Mouse (Mus musculus): ENCODE data around the gene Tyrp1. TPM values are rescaled to one million over a fixed set of nuclear protein-coding genes. Genes with fewer than 3 reads are reported as not detected.

The Tyrp1 gene
- polyA plus RNA-seq, 1 experiment from 2014 or later: not detected

DNA sequence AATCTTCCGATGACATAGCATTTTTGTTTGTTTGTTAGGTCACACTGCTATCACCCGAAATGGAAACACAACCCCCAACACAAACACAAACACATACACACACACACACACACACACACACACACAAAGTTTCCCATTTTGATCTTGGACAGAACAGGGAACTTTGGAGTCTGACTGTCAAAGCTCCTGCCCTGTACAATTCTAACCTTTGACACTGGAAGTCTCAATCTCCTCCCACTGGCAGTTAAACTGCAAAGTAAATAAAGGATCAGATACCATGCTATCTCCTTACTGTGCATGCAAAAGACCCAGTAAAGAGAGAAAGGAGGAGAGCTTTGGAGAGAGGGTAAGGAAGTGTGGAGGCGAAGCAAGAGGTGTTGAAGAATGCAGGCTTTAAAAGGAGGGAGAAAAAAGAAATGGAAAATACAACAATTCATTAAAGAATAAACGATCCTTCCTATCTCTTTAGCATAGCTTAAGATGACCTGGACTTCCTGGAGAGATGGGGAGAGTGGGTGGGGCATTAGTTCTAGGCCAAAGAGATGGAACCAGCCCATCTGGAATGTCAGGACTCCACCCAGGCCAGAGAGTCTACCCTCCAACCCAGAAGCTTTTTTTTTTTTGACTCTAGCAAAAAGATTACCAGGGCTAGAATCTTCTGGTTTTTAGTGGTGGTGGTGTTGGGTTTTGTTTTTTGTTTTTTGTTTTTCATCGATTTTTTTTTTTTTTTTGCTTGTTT lies 40.4 kb downstream of the Tyrp1 start:
- H3K4me3 ChIP-seq (ENCODE audit: low read depth, low read length): no peak overlapping the region
- ATAC-seq (ENCODE audit: low FRiP score): no peak
- no peaks in the 10 kb centered on the region for H3K36me3 ChIP-seq (ENCODE audit: control insufficient read depth, insufficient read depth, low read length)
- 54% methylated on average over 5 of the region's 5 CpGs for WGBS
- no peak overlapping the region for H3K27ac ChIP-seq (ENCODE audit: low read depth, low read length)
- no peak for DNase-seq (ENCODE audit: low spot score)
- H3K4me2 ChIP-seq (replicated peaks; ENCODE audit: low read depth, low read length): no peak overlapping the region
- no peak overlapping the region for H3K9ac ChIP-seq (ENCODE audit: low read depth, low read length)
- no peaks in the 10 kb centered on the region for H3K4me1 ChIP-seq (replicated peaks; ENCODE audit: control insufficient read depth, insufficient read depth, low read length)
- no peaks in the 10 kb centered on the region for H3K27me3 ChIP-seq (ENCODE audit: control insufficient read depth, insufficient read depth, low read length)
- H3K9me3 ChIP-seq (ENCODE audit: control insufficient read depth, low read length): no peaks in the 10 kb centered on the region

DNA sequence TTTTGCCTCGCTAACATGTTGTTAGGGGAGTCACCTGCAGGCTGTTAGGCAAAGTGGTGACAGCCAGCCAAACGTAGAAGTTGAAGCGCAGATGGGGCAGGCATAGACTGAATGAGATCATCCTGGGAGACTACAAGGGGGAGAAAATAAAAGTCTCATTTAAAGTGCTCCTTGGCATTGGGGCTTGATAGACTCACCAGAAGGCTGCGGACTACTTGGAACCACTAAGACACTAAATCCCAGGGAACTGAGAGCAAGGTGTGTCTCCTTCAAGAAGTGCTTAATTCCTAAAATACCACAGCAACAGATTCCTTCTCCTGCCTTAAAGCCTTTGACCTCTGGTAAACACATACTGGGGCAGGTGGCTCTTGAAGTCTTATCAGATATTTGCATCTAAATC lies 41.1 kb downstream of the Tyrp1 start:
- H3K9ac ChIP-seq (ENCODE audit: low read depth, low read length): no peak overlapping the region
- DNase-seq (ENCODE audit: low spot score) (no peak), ATAC-seq (ENCODE audit: low FRiP score) (no peak)
- H3K9me3 ChIP-seq (ENCODE audit: control insufficient read depth, low read length): no peaks in the 10 kb centered on the region
- no peaks in the 10 kb centered on the region for H3K4me1 ChIP-seq (replicated peaks; ENCODE audit: control insufficient read depth, insufficient read depth, low read length)
- H3K36me3 ChIP-seq (ENCODE audit: control insufficient read depth, insufficient read depth, low read length): no peaks in the 10 kb centered on the region
- H3K4me3 ChIP-seq (ENCODE audit: low read depth, low read length): no peak overlapping the region
- no peak overlapping the region for H3K4me2 ChIP-seq (replicated peaks; ENCODE audit: low read depth, low read length)
- no peak overlapping the region for H3K27ac ChIP-seq (ENCODE audit: low read depth, low read length)
- no peaks in the 10 kb centered on the region for H3K27me3 ChIP-seq (ENCODE audit: control insufficient read depth, insufficient read depth, low read length)
- 67% methylated on average over 4 of the region's 4 CpGs for WGBS

DNA sequence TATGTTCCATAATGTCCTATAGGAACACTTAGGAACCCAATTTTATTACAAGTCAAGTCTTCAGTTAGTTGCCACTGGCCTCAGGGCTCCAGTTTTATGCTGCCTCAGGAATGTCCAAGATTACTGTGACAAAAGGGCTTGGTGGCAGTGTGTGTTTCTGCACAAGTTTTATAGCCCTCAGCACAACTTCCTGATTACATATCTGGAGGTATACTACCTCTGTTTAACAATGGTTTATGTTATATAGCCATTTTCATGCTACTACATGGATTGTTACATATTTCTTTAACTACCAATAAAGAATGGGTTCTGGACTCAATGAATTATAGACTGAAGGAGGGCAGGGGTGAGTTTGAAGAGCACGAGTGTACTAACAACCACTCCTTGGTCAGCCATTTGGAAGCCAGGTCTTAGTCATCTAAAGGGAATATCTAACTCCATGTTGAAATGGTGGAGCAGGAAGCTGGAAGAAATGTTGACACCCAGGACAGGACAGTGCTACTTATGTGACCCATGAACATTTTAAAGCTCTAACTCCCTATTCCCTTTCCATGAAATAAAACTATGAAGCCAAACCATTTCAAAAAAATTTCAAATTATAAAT lies 48.2 kb downstream of the Tyrp1 start:
- H3K36me3 ChIP-seq (ENCODE audit: control insufficient read depth, insufficient read depth, low read length): no peaks in the 10 kb centered on the region
- H3K9ac ChIP-seq (ENCODE audit: low read depth, low read length): no peak overlapping the region
- H3K4me1 ChIP-seq (replicated peaks; ENCODE audit: control insufficient read depth, insufficient read depth, low read length): no peaks in the 10 kb centered on the region
- ATAC-seq (ENCODE audit: low FRiP score) (no peak), DNase-seq (ENCODE audit: low spot score) (no peak)
- H3K4me3 ChIP-seq (ENCODE audit: low read depth, low read length): no peak overlapping the region
- no peaks in the 10 kb centered on the region for H3K27me3 ChIP-seq (ENCODE audit: control insufficient read depth, insufficient read depth, low read length)
- no peaks in the 10 kb centered on the region for H3K9me3 ChIP-seq (ENCODE audit: control insufficient read depth, low read length)
- no peak overlapping the region for H3K4me2 ChIP-seq (replicated peaks; ENCODE audit: low read depth, low read length)
- WGBS: 93% methylated on average over 1 of the region's 1 CpGs
- H3K27ac ChIP-seq (ENCODE audit: low read depth, low read length): no peak overlapping the region

DNA sequence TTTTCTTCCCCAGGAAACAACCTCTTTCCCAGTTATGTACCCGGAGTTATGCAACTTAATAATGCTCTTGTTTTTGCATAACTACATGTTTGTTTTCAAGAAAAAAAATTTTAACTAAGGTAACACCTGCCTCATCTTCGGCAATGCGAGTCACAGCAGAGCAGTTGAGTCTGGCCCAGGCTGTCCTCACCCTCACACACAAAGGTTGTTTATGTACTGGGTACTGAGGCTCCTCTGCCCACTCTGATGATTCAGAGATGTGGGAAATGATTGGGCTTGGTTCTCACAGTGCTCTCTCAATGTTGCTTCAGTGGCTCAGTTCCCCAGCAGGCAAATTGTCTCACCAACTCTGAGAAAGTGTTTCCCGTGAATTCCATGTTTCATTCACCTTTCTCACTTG lies 52.7 kb downstream of the Tyrp1 start:
- DNase-seq (ENCODE audit: low spot score) (no peak), ATAC-seq (ENCODE audit: low FRiP score) (no peak)
- no peaks in the 10 kb centered on the region for H3K9me3 ChIP-seq (ENCODE audit: control insufficient read depth, low read length)
- H3K9ac ChIP-seq (ENCODE audit: low read depth, low read length): no peak overlapping the region
- no peak overlapping the region for H3K27ac ChIP-seq (ENCODE audit: low read depth, low read length)
- H3K4me3 ChIP-seq (ENCODE audit: low read depth, low read length): no peak overlapping the region
- H3K4me2 ChIP-seq (replicated peaks; ENCODE audit: low read depth, low read length): no peak overlapping the region
- no peaks in the 10 kb centered on the region for H3K4me1 ChIP-seq (replicated peaks; ENCODE audit: control insufficient read depth, insufficient read depth, low read length)
- 79% methylated on average over 4 of the region's 4 CpGs for WGBS
- H3K36me3 ChIP-seq (ENCODE audit: control insufficient read depth, insufficient read depth, low read length): no peaks in the 10 kb centered on the region
- H3K27me3 ChIP-seq (ENCODE audit: control insufficient read depth, insufficient read depth, low read length): no peaks in the 10 kb centered on the region

DNA sequence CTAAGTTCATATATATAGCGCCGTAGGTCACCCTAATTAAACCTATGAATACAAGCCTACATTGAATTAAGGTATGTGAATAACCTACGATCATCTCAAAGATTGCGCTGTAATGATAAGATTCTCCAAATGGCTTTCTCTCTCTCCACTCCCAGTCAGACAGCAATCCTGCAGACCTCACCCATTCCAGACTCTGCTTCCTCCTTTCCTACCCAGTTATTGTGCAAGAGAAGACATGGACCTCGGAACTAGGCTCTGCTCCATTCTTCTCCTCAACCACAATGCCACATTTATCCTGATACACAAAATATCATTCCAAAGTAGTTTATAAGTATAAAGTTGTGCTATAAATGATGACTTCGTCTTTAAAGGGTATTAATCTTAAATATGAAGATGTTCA lies 57.1 kb downstream of the Tyrp1 start:
- DNase-seq (ENCODE audit: low spot score) (no peak), ATAC-seq (ENCODE audit: low FRiP score) (no peak)
- Histone ChIP-seq H3K4me3 (ENCODE audit: low read depth, low read length) (no peak overlapping the region), H3K27me3 (ENCODE audit: control insufficient read depth, insufficient read depth, low read length) (no peaks in the 10 kb centered on the region), H3K36me3 (ENCODE audit: control insufficient read depth, insufficient read depth, low read length) (no peaks in the 10 kb centered on the region), H3K4me1 (replicated peaks; ENCODE audit: control insufficient read depth, insufficient read depth, low read length) (no peaks in the 10 kb centered on the region), H3K9me3 (ENCODE audit: control insufficient read depth, low read length) (no peaks in the 10 kb centered on the region), H3K4me2 (replicated peaks; ENCODE audit: low read depth, low read length) (no peak overlapping the region), H3K9ac (ENCODE audit: low read depth, low read length) (no peak overlapping the region), H3K27ac (ENCODE audit: low read depth, low read length) (no peak overlapping the region)
- 94% methylated on average over 6 of the region's 6 CpGs for WGBS

DNA sequence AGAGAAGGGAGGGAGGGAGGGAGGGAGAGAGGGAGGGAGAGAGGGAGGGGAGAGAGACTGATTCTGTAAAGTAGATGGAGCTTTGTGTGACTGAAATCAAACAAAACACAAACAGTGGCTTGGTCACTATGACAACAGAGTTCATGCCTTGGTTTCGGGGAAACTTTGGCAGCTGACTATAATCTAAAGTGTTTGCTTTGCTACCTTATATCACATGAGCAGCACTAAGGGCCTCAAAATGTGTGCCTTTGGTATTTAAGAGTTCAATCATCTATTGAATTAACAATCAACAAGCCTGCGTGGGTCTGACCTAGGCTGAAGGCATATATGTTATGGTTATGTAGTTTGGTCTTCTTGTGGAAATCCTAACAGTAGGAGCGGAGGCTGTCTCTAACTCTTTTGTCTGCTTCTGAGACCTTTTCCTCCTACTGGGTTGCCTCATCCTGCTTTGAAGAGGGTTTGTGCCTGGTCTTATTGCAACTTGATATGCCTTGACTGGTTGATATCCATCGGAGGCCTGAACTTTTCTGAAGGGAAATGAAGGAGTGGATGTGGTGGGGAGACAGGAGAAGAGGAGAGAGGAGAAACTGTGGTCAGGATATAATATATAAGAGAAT lies 61.5 kb downstream of the Tyrp1 start:
- Histone ChIP-seq H3K4me3 (ENCODE audit: low read depth, low read length) (no peak overlapping the region), H3K27ac (ENCODE audit: low read depth, low read length) (no peak overlapping the region), H3K4me2 (replicated peaks; ENCODE audit: low read depth, low read length) (no peak overlapping the region), H3K27me3 (ENCODE audit: control insufficient read depth, insufficient read depth, low read length) (no peaks in the 10 kb centered on the region), H3K36me3 (ENCODE audit: control insufficient read depth, insufficient read depth, low read length) (no peaks in the 10 kb centered on the region), H3K9me3 (ENCODE audit: control insufficient read depth, low read length) (no peaks in the 10 kb centered on the region), H3K9ac (ENCODE audit: low read depth, low read length) (no peak overlapping the region), H3K4me1 (replicated peaks; ENCODE audit: control insufficient read depth, insufficient read depth, low read length) (no peaks in the 10 kb centered on the region)
- DNase-seq (ENCODE audit: low spot score) (no peak), ATAC-seq (ENCODE audit: low FRiP score) (no peak)
- WGBS: 63% methylated on average over 4 of the region's 4 CpGs

Other genes with a start within 250 kb of the Tyrp1 start
- gene Lurap1l, start 76.5 kb downstream of the Tyrp1 start, polyA plus RNA-seq (2014; fragmentation: Nextera tagmentation; extraction: Ambion mirVana): 4.4 and 5.6 TPM in 2 replicates

Data from hindbrain, embryonic 11.5 days (tissue).